Mouse (Mus musculus): ENCODE measurements around the gene Wwp2.

- TF ChIP-seq CTCF (IDR thresholded peaks at IDR 0.05; ENCODE audit: low read depth) (no peak), EP300 (optimal IDR thresholded peaks at IDR 0.05) (no peak)
These were observed 5.3 kb upstream of the Wwp2 start for GRCm38 (mm10) chr8:107430821-107431220.

All from stomach, postnatal 0 days (tissue).